Mouse (Mus musculus): ENCODE data around the gene Iqce. TPM values are rescaled to one million over a fixed set of nuclear protein-coding genes. Genes with fewer than 3 reads are reported as not detected.

Gene Iqce
- polyA plus RNA-seq, 1 experiment from 2014 or later: 13.9 TPM

- 81% methylated on average over 7 of the region's 7 CpGs for WGBS
- H3K36me3 ChIP-seq (ENCODE audit: control insufficient read depth, insufficient read depth, low read length): peaks cover 13% of the 10 kb centered on the region; the same call in 1 of the 2 replicates
- ATAC-seq (ENCODE audit: low FRiP score) (no peak), DNase-seq (ENCODE audit: low spot score, missing footprints) (no peak)
- no peak overlapping the region for H3K27ac ChIP-seq (ENCODE audit: low read depth, low read length)
- H3K27me3 ChIP-seq (ENCODE audit: control insufficient read depth, insufficient read depth, low read length): no peaks in the 10 kb centered on the region
- H3K4me3 ChIP-seq (ENCODE audit: low read depth, low read length): no peak overlapping the region
- no peaks in the 10 kb centered on the region for H3K4me1 ChIP-seq (ENCODE audit: control insufficient read depth, insufficient read depth, low read length)
- H3K4me2 ChIP-seq: no peak overlapping the region
- no peak overlapping the region for H3K9ac ChIP-seq (ENCODE audit: low read length)
- no peaks in the 10 kb centered on the region for H3K9me3 ChIP-seq (ENCODE audit: control insufficient read depth, low read length)
Measured at GRCm38 (mm10) chr5:140720773-140721172, 18.6 kb upstream of the Iqce start.

GRCm38 (mm10) chr5:140711040-140711439 is 8.9 kb upstream of the Iqce start:
- Histone ChIP-seq H3K27ac (ENCODE audit: low read depth, low read length) (no peak overlapping the region), H3K9me3 (ENCODE audit: control insufficient read depth, low read length) (no peaks in the 10 kb centered on the region), H3K36me3 (ENCODE audit: control insufficient read depth, insufficient read depth, low read length) (peaks cover 18% of the 10 kb centered on the region), H3K9ac (ENCODE audit: low read length) (no peak overlapping the region), H3K4me1 (ENCODE audit: control insufficient read depth, insufficient read depth, low read length) (0 out of 2 replicates have a peak, but pooled peaks cover under 1% of the 10 kb centered on the region), H3K4me3 (ENCODE audit: low read depth, low read length) (no peak overlapping the region), H3K27me3 (ENCODE audit: control insufficient read depth, insufficient read depth, low read length) (no peaks in the 10 kb centered on the region), H3K4me2 (no peak overlapping the region)
- ATAC-seq (ENCODE audit: low FRiP score): no peak
- WGBS: 88% methylated on average over 5 of the region's 5 CpGs
- DNase-seq (ENCODE audit: low spot score, missing footprints): no peak

GRCm38 (mm10) chr5:140710315-140710714 is 8.1 kb upstream of the Iqce start:
- no peak for DNase-seq (ENCODE audit: low spot score, missing footprints)
- H3K9me3 ChIP-seq (ENCODE audit: control insufficient read depth, low read length): no peaks in the 10 kb centered on the region
- H3K27me3 ChIP-seq (ENCODE audit: control insufficient read depth, insufficient read depth, low read length): no peaks in the 10 kb centered on the region
- H3K9ac ChIP-seq (ENCODE audit: low read length): no peak overlapping the region
- H3K36me3 ChIP-seq (ENCODE audit: control insufficient read depth, insufficient read depth, low read length): peaks cover 18% of the 10 kb centered on the region
- WGBS: 95% methylated on average over 6 of the region's 6 CpGs
- H3K27ac ChIP-seq (ENCODE audit: low read depth, low read length): no peak overlapping the region
- peaks cover 7% of the 10 kb centered on the region for H3K4me1 ChIP-seq (ENCODE audit: control insufficient read depth, insufficient read depth, low read length)
- no peak overlapping the region for H3K4me2 ChIP-seq
- no peak for ATAC-seq (ENCODE audit: low FRiP score)
- no peak overlapping the region for H3K4me3 ChIP-seq (ENCODE audit: low read depth, low read length)

- Histone ChIP-seq H3K4me3 (ENCODE audit: low read depth, low read length) (peak overlapping the region; percentile 61), H3K36me3 (ENCODE audit: control insufficient read depth, insufficient read depth, low read length) (peaks cover under 1% of the 10 kb centered on the region; the same call in 1 of the 2 replicates), H3K27me3 (ENCODE audit: control insufficient read depth, insufficient read depth, low read length) (no peaks in the 10 kb centered on the region), H3K27ac (ENCODE audit: low read depth, low read length) (no peak overlapping the region), H3K4me1 (ENCODE audit: control insufficient read depth, insufficient read depth, low read length) (peaks cover 16% of the 10 kb centered on the region), H3K9me3 (ENCODE audit: control insufficient read depth, low read length) (no peaks in the 10 kb centered on the region), H3K4me2 (peak overlapping the region; percentile 82), H3K9ac (ENCODE audit: low read length) (peak overlapping the region; percentile 76)
- DNase-seq (ENCODE audit: low spot score, missing footprints): no peak
- whole genome bisulfite sequencing: 66% methylated on average over 7 of the region's 7 CpGs
- ATAC-seq (ENCODE audit: low FRiP score): no peak
Measured at GRCm38 (mm10) chr5:140705501-140706171, 3.5 kb upstream of the Iqce start.

GRCm38 (mm10) chr5:140704378-140705251 is 2.4 kb upstream of the Iqce start, which contains the start of gene Brat1:
Brat1 (plus strand) TSS chr5:140705011.
- Histone ChIP-seq H3K9me3 (ENCODE audit: control insufficient read depth, low read length) (no peaks in the 10 kb centered on the region), H3K27me3 (ENCODE audit: control insufficient read depth, insufficient read depth, low read length) (no peaks in the 10 kb centered on the region), H3K27ac (ENCODE audit: low read depth, low read length) (peak within 1 kb of the TSS; percentile 73), H3K4me3 (ENCODE audit: low read depth, low read length) (peak within 1 kb of the TSS; percentile 61), H3K9ac (ENCODE audit: low read length) (peak within 1 kb of the TSS; percentile 76), H3K36me3 (ENCODE audit: control insufficient read depth, insufficient read depth, low read length) (no peaks in the 10 kb centered on the region), H3K4me2 (peak within 1 kb of the TSS; percentile 82), H3K4me1 (ENCODE audit: control insufficient read depth, insufficient read depth, low read length) (peaks cover 16% of the 10 kb centered on the region)
- peak; percentile 100 for DNase-seq (ENCODE audit: low spot score, missing footprints)
- peak; percentile 93 for ATAC-seq (ENCODE audit: low FRiP score)
- WGBS: under 1% methylated on average over 69 of the region's 69 CpGs

- no peak overlapping the region; the same call in 1 of the 2 replicates for H3K9ac ChIP-seq (ENCODE audit: low read length)
- WGBS: 39% methylated on average over 17 of the region's 17 CpGs
- H3K4me2 ChIP-seq: peak overlapping the region; percentile 43
- H3K4me1 ChIP-seq (ENCODE audit: control insufficient read depth, insufficient read depth, low read length): peaks cover 16% of the 10 kb centered on the region
- no peaks in the 10 kb centered on the region for H3K36me3 ChIP-seq (ENCODE audit: control insufficient read depth, insufficient read depth, low read length)
- H3K27ac ChIP-seq (ENCODE audit: low read depth, low read length): no peak overlapping the region
- no peaks in the 10 kb centered on the region for H3K27me3 ChIP-seq (ENCODE audit: control insufficient read depth, insufficient read depth, low read length)
- ATAC-seq (ENCODE audit: low FRiP score) (0 out of 2 replicates have a peak, but pooled peaks have one; percentile 0), DNase-seq (ENCODE audit: low spot score, missing footprints) (peak; percentile 86)
- H3K4me3 ChIP-seq (ENCODE audit: low read depth, low read length): peak overlapping the region; percentile 61; the same call in 1 of the 2 replicates
- no peaks in the 10 kb centered on the region for H3K9me3 ChIP-seq (ENCODE audit: control insufficient read depth, low read length)
Measured at GRCm38 (mm10) chr5:140703480-140704377, 1.6 kb upstream of the Iqce start.

- Histone ChIP-seq H3K9ac (ENCODE audit: low read length) (peak overlapping the region; percentile 2; the same call in 1 of the 2 replicates), H3K4me2 (peak overlapping the region; percentile 70), H3K27ac (ENCODE audit: low read depth, low read length) (no peak overlapping the region), H3K36me3 (ENCODE audit: control insufficient read depth, insufficient read depth, low read length) (no peaks in the 10 kb centered on the region), H3K4me1 (ENCODE audit: control insufficient read depth, insufficient read depth, low read length) (peaks cover 16% of the 10 kb centered on the region), H3K27me3 (ENCODE audit: control insufficient read depth, insufficient read depth, low read length) (no peaks in the 10 kb centered on the region), H3K4me3 (ENCODE audit: low read depth, low read length) (peak overlapping the region; percentile 59; the same call in 1 of the 2 replicates), H3K9me3 (ENCODE audit: control insufficient read depth, low read length) (no peaks in the 10 kb centered on the region)
- WGBS: 64% methylated on average over 19 of the region's 19 CpGs
- no peak for ATAC-seq (ENCODE audit: low FRiP score)
- peak; percentile 90 for DNase-seq (ENCODE audit: low spot score, missing footprints)
Measured at GRCm38 (mm10) chr5:140702618-140703175, 519 bp upstream of the Iqce start.

- peak overlapping the region; percentile 76 for H3K9ac ChIP-seq (ENCODE audit: low read length)
- H3K27me3 ChIP-seq (ENCODE audit: control insufficient read depth, insufficient read depth, low read length): no peaks in the 10 kb centered on the region
- no peaks in the 10 kb centered on the region for H3K9me3 ChIP-seq (ENCODE audit: control insufficient read depth, low read length)
- H3K4me1 ChIP-seq (ENCODE audit: control insufficient read depth, insufficient read depth, low read length): peaks cover 16% of the 10 kb centered on the region
- WGBS: under 1% methylated on average over 25 of the region's 25 CpGs
- no peaks in the 10 kb centered on the region for H3K36me3 ChIP-seq (ENCODE audit: control insufficient read depth, insufficient read depth, low read length)
- H3K4me3 ChIP-seq (ENCODE audit: low read depth, low read length): peak overlapping the region; percentile 59
- H3K27ac ChIP-seq (ENCODE audit: low read depth, low read length): peak overlapping the region; percentile 45; the same call in 1 of the 2 replicates
- ATAC-seq (ENCODE audit: low FRiP score) (peak; percentile 17), DNase-seq (ENCODE audit: low spot score, missing footprints) (no peak)
- H3K4me2 ChIP-seq: peak overlapping the region; percentile 70
Measured at GRCm38 (mm10) chr5:140701661-140702060, 517 bp downstream of the Iqce start.
